Mouse (Mus musculus) lung, postnatal 0 days (tissue): ENCODE measurements at regions not wholly inside any gene's neighbourhood (a gene's known extent, or its start where the extent isn't known, plus 50 kb on each side); places are given as distances from the start of the nearest gene placed in this dataset.

ENCODE experiments used
- ATAC-seq: fragments of 200-750 bp; cut with Nextera tagmentation; 2 replicates; pipeline ENCODE4 v1.8.0; 2017; ENCODE audit warnings: moderate library complexity
- DNase-seq: peaks from one replicate; pipeline ENCODE4 v3.0.0-alpha.2; 2016; ENCODE audit warnings: low spot score
- H3K27ac ChIP-seq: fragments of 300-500 bp; sonication (generic); 2 replicates; pipeline ENCODE4 v1.5.1; 2014; ENCODE audit warnings: antibody characterized with exemption, mild to moderate bottlenecking, low read length, mixed read lengths
- H3K27me3 ChIP-seq: fragments of 300-500 bp; sonication (generic); replicated peaks from 2 replicates; pipeline ENCODE4 v1.6.1; 2014; ENCODE audit warnings: low read length, mixed read lengths; ENCODE audit not compliant: insufficient read depth
- H3K36me3 ChIP-seq: fragments of 300-500 bp; sonication (generic); 2 replicates; pipeline ENCODE4 v1.6.1; 2014; ENCODE audit warnings: low read length, mixed read lengths; ENCODE audit not compliant: insufficient read depth
- H3K4me1 ChIP-seq: fragments of 300-500 bp; sonication (generic); 2 replicates; pipeline ENCODE4 v1.6.1; 2014; ENCODE audit warnings: antibody characterized with exemption, low read depth, low read length, mixed read lengths; ENCODE audit not compliant: insufficient read depth
- H3K4me2 ChIP-seq: fragments of 300-500 bp; sonication (generic); replicated peaks from 2 replicates; pipeline ENCODE4 v1.6.1; 2014; ENCODE audit warnings: low read depth, mild to moderate bottlenecking, low read length, moderate library complexity, mixed read lengths
- H3K4me3 ChIP-seq: fragments of 300-500 bp; sonication (generic); 2 replicates; pipeline ENCODE4 v1.5.1; 2014; ENCODE audit warnings: low read depth, low read length
- H3K9ac ChIP-seq: fragments of 300-500 bp; sonication (generic); replicated peaks from 2 replicates; pipeline ENCODE4 v1.6.1; 2014; ENCODE audit warnings: low read depth, mild to moderate bottlenecking
- H3K9me3 ChIP-seq: fragments of 300-500 bp; sonication (generic); 2 replicates; pipeline ENCODE4 v1.6.1; 2016; ENCODE audit warnings: low read length, mixed read lengths
- CTCF ChIP-seq: IDR thresholded peaks from 2 replicates; pipeline ENCODE4 v1.5.1; 2016; ENCODE audit warnings: antibody characterized with exemption, mild to moderate bottlenecking
- EP300 ChIP-seq: IDR thresholded peaks from 2 replicates; pipeline ENCODE4 v1.6.1; 2016; ENCODE audit warnings: antibody characterized with exemption, mild to moderate bottlenecking, control low read depth
- WGBS: fragments of 180-500 bp; shearing (Covaris S2); extraction: QIAGEN DNeasy Blood & Tissue Kit; methylation state at CpG from one replicate; pipeline ENCODE4 v1.1.7; 2014; 5-methylcytosine and 5-hydroxymethylcytosine counted together

- 0 out of 2 replicates have a peak, but pooled peaks have one; percentile 23 for ATAC-seq
- Histone ChIP-seq H3K9me3 (no peaks in the 10 kb centered on the region), H3K36me3 (no peaks in the 10 kb centered on the region), H3K4me3 (no peak overlapping the region), H3K27me3 (no peaks in the 10 kb centered on the region), H3K9ac (no peak overlapping the region), H3K4me2 (no peak overlapping the region), H3K4me1 (no peaks in the 10 kb centered on the region), H3K27ac (no peak overlapping the region)
- 19% methylated on average over 1 of the region's 1 CpGs for WGBS
- no peak for DNase-seq
- no peak for TF ChIP-seq EP300
- no peak for TF ChIP-seq CTCF
These were observed 330.2 kb upstream of the Smim15 start for GRCm38 (mm10) chr13:107714001-107714400.

DNA sequence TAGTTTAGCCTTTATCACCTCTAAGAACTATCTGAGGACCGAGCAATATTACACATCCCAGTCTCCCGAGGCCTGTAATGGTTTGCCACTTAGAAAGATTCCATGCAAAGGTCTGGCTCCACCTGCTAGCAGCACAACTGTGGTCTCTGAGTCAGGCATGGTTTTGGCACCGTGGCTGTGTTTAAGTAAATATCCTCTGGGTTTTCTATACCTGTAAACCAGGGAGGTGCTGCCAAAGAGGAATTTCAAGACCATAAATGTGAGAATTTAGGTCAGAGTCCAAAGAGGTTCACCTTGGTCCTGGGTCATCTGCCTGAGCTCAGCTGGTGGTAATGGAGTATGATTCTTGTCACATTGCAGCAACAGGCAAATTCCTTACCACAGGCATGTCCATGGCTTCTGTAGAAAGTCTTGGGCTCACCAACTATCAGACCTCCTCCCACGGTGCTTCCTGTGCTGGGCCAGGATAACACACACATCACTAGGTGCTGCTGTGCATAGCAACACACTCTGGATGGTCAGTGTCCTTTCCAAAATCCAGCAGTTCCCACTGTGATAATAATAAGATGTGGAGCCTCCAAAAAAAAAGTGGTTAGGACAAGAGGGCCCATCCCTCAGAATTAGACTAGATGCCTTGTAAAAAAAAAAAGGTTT lies 332.8 kb upstream of the Smim15 start:
- Histone ChIP-seq H3K27me3 (no peaks in the 10 kb centered on the region), H3K27ac (no peak overlapping the region), H3K4me1 (no peaks in the 10 kb centered on the region), H3K4me3 (no peak overlapping the region), H3K36me3 (no peaks in the 10 kb centered on the region), H3K4me2 (no peak overlapping the region), H3K9ac (no peak overlapping the region), H3K9me3 (no peaks in the 10 kb centered on the region)
- DNase-seq: no peak
- no peak for ATAC-seq
- TF ChIP-seq EP300 (no peak), CTCF (no peak)
- WGBS: 74% methylated on average over 4 of the region's 4 CpGs

DNA sequence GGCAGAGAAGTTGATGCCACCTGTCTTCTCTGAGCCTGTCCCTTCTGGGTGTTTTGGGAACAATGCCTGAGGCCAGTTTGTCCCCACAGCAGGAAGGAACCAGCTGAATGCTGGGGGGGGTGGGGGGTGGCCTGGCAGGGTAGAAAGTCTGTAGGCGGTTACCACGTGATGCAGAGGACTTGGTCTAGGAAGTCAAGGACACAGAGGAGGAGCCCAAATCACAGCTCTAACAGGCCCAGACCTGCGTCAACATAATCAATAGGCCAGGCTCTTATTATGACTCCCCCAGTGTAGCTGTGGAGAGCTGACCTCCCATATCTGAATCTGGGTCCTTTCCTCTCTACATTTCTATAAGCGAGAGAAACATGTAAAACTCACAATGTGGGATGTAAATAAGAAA lies 333.9 kb upstream of the Smim15 start:
- WGBS: 70% methylated on average over 4 of the region's 4 CpGs
- TF ChIP-seq EP300 (no peak), CTCF (no peak)
- no peak overlapping the region for H3K9ac ChIP-seq
- H3K36me3 ChIP-seq: no peaks in the 10 kb centered on the region
- no peaks in the 10 kb centered on the region for H3K27me3 ChIP-seq
- H3K27ac ChIP-seq: no peak overlapping the region
- DNase-seq (no peak), ATAC-seq (no peak)
- H3K4me3 ChIP-seq: no peak overlapping the region
- H3K4me2 ChIP-seq: no peak overlapping the region
- H3K4me1 ChIP-seq: no peaks in the 10 kb centered on the region
- H3K9me3 ChIP-seq: no peaks in the 10 kb centered on the region

GRCm38 (mm10) chr13:107709828-107710227 lies 334.4 kb upstream of the Smim15 start:
- 61% methylated on average over 2 of the region's 2 CpGs for whole genome bisulfite sequencing
- H3K27ac ChIP-seq: no peak overlapping the region
- no peaks in the 10 kb centered on the region for H3K4me1 ChIP-seq
- no peak overlapping the region for H3K9ac ChIP-seq
- H3K36me3 ChIP-seq: no peaks in the 10 kb centered on the region
- no peaks in the 10 kb centered on the region for H3K27me3 ChIP-seq
- no peak overlapping the region for H3K4me3 ChIP-seq
- ATAC-seq (peak; percentile 50; the same call in 1 of the 2 replicates), DNase-seq (peak; percentile 15)
- no peak for TF ChIP-seq CTCF
- TF ChIP-seq EP300: no peak
- H3K4me2 ChIP-seq: no peak overlapping the region
- no peaks in the 10 kb centered on the region for H3K9me3 ChIP-seq

- H3K4me1 ChIP-seq: no peaks in the 10 kb centered on the region
- H3K27me3 ChIP-seq: no peaks in the 10 kb centered on the region
- no peak overlapping the region for H3K9ac ChIP-seq
- TF ChIP-seq CTCF (no peak), EP300 (no peak)
- no peak overlapping the region for H3K4me3 ChIP-seq
- H3K36me3 ChIP-seq: no peaks in the 10 kb centered on the region
- ATAC-seq: no peak
- H3K27ac ChIP-seq: no peak overlapping the region
- WGBS: 60% methylated on average over 7 of the region's 7 CpGs
- no peaks in the 10 kb centered on the region for H3K9me3 ChIP-seq
- no peak for DNase-seq
- H3K4me2 ChIP-seq: no peak overlapping the region
These were observed 340.5 kb upstream of the Smim15 start for GRCm38 (mm10) chr13:107703736-107704135.

GRCm38 (mm10) chr13:107700268-107701139 lies 343.7 kb upstream of the Smim15 start:
- peak; percentile 72 for DNase-seq
- Histone ChIP-seq H3K27me3 (no peaks in the 10 kb centered on the region), H3K36me3 (no peaks in the 10 kb centered on the region), H3K4me1 (no peaks in the 10 kb centered on the region), H3K9me3 (no peaks in the 10 kb centered on the region), H3K27ac (no peak overlapping the region), H3K9ac (no peak overlapping the region), H3K4me3 (no peak overlapping the region), H3K4me2 (no peak overlapping the region)
- WGBS: 47% methylated on average over 10 of the region's 10 CpGs
- 0 out of 2 replicates have a peak, but pooled peaks have one; percentile 48 for TF ChIP-seq EP300
- no peak for TF ChIP-seq CTCF
- peak; percentile 83 for ATAC-seq
